Mouse (Mus musculus): ENCODE data around the gene Sf3b4. TPM values are rescaled to one million over a fixed set of nuclear protein-coding genes. Genes with fewer than 3 reads are reported as not detected.
A peak's percentile ranks its signal among the peaks of the same experiment; 100 is the strongest.

The Sf3b4 gene
- total RNA-seq (2021) = 10 to 100 TPM in 1 of 2 experiments, 1 to 10 TPM in 1; 8.8 to 10.3 TPM
- long read RNA-seq, experiment 1, transcript Sf3b4-201 (6 exons, 1,915 nt) = major isoform, 14 of 17 reads
- long read RNA-seq, experiment 1, partial matches to known transcripts = 3 of 17 reads
- long read RNA-seq, experiment 1, other reads (novel, unspliced or antisense) = 0 of 17 reads
- long read RNA-seq, experiment 2, transcript Sf3b4-201 (6 exons, 1,915 nt) = major isoform, 21 of 23 reads
- long read RNA-seq, experiment 2, partial matches to known transcripts = 1 of 23 reads
- long read RNA-seq, experiment 2, other reads (novel, unspliced or antisense) = 1 of 23 reads

GRCm38 (mm10) chr3:96172197-96173178 lies at the start of gene Sf3b4:
TSS of gene Sf3b4 (plus strand) at chr3:96172332.
- peak; percentile 91 for DNase-seq

DNA sequence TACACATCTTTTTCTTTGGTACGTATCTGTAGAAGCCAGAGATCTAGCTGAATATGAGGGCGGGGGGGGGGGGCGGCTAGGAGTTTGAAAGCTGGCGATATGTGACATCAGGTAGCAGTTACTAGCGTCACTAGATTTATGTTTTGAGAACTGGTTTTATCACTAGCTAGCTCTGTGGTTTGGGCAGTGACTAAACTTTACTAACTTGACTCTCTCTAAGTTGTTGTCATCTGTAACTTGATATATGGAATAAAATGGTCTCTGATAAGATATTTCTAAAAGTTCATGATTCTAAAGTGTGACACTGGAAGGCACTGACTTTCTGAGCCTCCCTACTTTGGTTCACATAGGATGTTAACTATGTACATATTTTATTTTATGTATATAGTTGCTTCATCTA lies 47.9 kb upstream of the Sf3b4 start:
- DNase-seq = no peak

GRCm38 (mm10) chr3:96128128-96128527 lies 44.0 kb upstream of the Sf3b4 start:
- no peak for DNase-seq

- no peak for DNase-seq
Measured at GRCm38 (mm10) chr3:96132478-96132877, 39.7 kb upstream of the Sf3b4 start.

DNA sequence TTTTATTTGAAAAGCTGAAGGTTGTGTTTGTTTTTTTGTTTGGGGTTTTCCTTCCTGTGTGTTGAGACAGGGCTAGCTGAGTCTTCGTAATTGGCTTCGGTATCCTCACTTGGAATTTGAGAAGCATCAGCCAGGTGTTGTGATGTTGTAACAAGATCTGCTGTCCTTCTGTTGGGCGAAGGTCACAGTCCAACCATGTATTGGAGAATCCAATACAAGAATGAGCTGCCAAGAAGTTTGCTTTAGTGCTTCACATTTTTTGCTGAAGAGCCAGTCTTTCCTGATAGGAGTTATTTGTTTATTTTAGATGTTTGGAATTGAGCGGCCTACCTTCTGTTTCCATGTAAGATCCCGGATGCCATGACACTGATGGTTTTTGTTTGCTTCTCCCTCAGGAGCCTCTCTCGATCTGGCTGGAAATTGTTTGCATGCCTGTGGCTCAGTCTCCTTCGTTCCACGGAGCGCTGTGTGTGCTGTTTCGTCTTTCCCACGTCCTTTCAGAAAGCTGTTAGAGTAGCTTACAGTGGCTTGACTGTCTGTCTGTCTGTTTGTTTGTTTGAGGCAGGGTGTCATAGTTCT lies 38.7 kb upstream of the Sf3b4 start:
- no peak for DNase-seq

GRCm38 (mm10) chr3:96135011-96135410 lies 37.1 kb upstream of the Sf3b4 start:
- no peak for DNase-seq

DNA sequence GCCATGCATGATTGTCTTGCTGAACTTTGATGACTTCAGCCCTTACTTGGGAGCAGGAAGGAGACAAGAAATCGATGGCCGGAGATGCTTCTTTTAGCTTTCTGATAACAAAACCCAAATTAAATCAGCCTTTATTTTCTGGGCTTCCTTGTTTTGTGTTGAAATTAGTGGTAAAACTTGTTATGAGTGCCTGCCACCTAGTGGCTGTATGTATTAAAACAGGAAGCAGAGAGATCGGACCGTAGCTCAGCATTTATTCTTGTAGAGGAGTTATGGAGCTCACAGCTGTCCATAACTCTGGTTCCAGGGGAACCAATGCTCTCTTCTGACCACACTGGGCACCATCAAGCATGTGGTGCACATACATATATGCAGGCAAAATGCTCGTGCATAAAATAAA lies 24.2 kb upstream of the Sf3b4 start:
- no peak for DNase-seq

DNA sequence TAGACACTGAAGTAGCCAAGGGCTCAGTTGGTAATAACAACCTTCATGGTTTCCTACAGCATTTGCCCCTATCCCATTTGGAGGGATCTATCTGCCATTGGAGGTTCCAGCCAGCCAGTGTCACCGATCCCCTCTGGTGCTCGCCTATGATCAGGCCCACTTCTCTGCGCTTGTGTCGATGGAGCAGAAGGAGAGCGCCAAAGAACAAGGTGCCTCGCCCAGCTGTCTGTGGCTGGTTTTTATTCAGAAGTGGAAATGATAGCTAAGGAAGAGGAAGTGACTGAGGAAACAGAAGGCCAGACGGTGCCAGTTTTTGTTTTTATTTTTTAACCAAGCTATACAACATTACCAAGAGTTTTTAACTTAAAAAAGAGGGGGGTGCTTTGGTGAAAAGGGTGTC lies 20.3 kb upstream of the Sf3b4 start:
- no peak for DNase-seq

GRCm38 (mm10) chr3:96152611-96153010 lies 19.5 kb upstream of the Sf3b4 start:
- no peak for DNase-seq

DNA sequence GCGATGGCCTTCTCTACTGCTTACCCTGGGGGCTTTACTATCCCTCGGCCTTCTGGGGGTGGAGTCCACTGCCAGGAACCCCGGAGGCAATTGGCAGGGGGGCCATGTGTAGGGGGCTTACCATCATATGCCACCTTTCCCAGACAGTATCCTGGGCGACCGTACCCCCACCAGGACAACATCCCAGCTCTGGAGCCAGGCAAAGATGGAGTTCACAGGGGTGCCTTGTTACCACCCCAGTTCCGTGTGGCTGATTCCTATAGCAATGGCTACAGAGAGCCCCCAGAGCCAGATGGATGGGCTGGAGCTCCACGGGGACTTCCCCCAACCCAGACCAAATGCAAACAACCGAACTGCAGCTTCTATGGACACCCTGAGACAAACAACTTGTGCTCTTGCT lies 16.6 kb upstream of the Sf3b4 start:
- DNase-seq = no peak

- DNase-seq = no peak
Measured at GRCm38 (mm10) chr3:96159820-96160219, 12.3 kb upstream of the Sf3b4 start.

GRCm38 (mm10) chr3:96160222-96160802 lies 11.8 kb upstream of the Sf3b4 start:
- DNase-seq = peak; percentile 56

GRCm38 (mm10) chr3:96160803-96161516 lies 11.2 kb upstream of the Sf3b4 start:
- peak; percentile 50 for DNase-seq

- DNase-seq = no peak
Measured at GRCm38 (mm10) chr3:96161869-96162840, 10.0 kb upstream of the Sf3b4 start, which contains the start of gene Mtmr11. TSS of gene Mtmr11 (plus strand) at chr3:96162004.

DNA sequence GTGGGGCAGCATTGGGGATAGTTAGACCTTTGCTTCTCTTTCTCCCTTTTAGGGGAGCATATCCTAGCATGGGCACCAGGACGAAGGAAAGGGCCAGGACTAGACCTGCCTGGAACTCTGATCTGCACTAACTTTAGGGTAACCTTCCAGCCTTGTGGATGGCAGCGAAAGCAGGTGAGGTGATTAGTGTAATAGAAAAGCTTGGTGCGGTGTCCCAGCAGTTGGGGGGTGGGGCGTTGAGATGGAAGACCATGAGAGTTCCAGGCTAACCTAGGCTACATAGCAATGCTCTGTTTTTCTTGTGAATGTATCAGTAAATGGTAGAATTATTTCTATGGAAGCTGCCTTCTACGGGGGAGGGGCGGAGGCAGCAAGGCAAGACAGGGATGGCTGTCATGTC lies 9.1 kb upstream of the Sf3b4 start:
- DNase-seq = no peak

- DNase-seq = no peak
Measured at GRCm38 (mm10) chr3:96168466-96169158, 3.5 kb upstream of the Sf3b4 start.

DNA sequence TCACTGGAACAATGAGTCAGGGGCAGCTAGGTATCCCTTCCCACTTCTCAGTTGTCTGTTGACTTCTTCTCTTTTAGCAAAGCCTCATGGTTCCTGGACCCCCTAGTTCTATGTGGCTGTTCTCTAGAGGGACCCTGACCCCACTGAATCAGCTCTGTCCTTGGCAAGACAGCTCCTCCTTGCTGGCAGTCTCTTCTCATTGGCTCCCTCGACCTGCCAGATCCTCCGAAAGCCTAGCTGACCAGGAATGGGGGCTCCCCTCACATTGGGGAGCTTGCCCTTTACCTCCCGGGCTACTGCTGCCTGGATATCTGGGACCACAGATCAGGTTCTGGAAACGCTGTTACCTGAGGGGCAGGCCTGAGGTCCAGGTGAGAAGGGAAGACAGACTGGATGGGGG lies 1.9 kb upstream of the Sf3b4 start:
- DNase-seq = no peak

GRCm38 (mm10) chr3:96170976-96171545 lies 1.1 kb upstream of the Sf3b4 start:
- DNase-seq = no peak

GRCm38 (mm10) chr3:96171583-96172196 lies 442 bp upstream of the Sf3b4 start:
- no peak for DNase-seq
